Mouse (Mus musculus) embryo, embryonic 11.5 days (tissue): Measurements from ENCODE around the gene Nckap5.

Source experiments
- DNase-seq: peaks from one replicate; pipeline ENCODE4 v3.0.0-alpha.2; 2012; ENCODE audit warnings: low read depth, low spot score

Nckap5 gene

DNA sequence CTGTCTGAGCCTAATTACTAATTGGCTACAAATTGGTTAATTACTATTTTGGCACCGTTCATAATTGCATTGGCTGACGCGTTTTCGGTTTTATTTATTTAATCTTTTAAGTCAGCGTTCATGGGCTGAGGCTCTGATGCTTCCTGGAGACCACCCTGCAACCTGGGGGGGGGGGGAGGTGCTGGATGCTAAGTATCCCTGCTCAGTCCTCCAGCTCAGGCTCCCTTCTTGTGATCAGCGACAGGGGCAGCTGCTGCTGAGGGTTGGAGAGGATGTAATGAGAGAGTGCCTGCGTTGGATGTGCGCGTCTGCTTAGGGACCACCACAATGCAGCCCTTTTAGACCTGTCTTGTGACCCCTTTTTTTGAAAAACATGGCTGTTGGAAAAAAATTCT lies 919.7 kb downstream of the Nckap5 start:
- no peak for DNase-seq

DNA sequence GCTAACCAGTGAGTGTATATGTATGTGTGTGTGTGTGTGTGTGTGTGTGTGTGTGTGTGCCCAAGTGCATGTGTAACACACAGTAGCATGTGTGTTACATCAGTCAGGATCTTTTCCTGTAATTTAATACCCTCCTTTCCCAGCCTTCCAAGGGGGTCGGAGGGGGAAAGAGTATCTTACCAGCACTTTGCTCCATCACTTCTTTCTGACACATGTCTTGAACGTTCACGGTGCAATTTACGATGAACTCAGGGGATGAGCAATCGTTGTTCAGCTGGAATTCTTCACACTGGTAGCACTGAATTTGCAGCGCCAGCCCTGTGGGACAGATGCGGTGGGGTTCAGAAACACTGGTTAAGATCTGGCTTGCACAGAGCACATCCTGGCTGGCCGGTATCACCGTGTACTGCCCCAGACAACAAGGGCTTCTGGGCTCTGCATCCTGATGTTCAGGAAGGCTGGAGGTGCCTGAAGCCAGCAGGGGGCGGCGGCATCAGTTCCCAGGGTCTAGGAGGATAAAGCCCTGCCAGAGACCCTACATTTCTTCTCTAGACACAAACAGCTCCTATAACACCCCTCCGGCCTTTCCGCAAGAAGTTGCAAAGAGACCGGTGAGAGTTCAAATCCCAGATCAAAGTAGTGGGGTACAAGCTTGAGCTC lies 920.3 kb downstream of the Nckap5 start:
- DNase-seq = no peak

DNA sequence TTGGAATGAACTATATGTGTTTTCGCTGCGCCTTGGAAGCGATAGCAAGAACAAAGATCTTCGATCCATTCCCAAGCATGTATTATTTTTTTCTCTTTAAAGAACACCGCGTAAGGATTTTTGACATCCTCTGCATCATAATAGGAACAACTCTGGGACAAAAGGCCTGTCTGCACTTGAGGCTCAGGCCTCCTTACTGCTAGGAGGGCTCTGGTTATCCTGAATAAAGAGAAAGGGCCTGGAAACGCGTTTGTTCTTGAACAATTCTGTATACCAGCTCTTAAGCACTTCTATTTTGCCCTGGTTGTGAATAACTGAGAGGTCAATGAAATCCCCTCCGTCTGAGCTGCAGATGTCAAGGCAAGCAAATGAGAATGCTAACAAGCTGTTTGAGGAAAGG lies 937.4 kb downstream of the Nckap5 start:
- DNase-seq = no peak

DNA sequence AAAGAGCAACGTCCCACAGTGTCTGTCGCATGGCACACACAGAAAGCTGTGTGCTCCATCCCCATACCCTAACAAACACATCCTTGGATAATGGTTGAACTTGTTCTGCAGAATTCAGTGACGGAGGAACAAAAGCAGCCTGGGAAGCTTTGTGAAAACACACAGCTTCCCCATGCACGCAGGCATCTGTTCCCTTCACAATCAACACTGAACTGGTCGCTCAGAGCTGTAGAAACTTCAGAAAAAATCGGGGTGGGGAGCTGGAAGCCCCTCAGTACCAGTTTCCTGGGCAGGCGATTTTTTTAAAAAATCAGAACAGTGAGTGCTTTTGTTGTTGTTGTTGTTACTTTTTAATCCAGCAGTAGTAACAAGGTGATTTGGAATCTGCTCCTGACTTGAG lies 960.5 kb downstream of the Nckap5 start:
- no peak for DNase-seq
